Mouse (Mus musculus): ENCODE measurements around the gene Bach2. TPM values are rescaled to one million over a fixed set of nuclear protein-coding genes. Genes with fewer than 3 reads are reported as not detected.
A peak's percentile ranks its signal among the peaks of the same experiment; 100 is the strongest.

Gene Bach2
- polyA plus RNA-seq, 1 experiment from 2014 or later = 29.9 TPM

GRCm38 (mm10) chr4:32509832-32510612 lies 271.4 kb downstream of the Bach2 start:
- Histone ChIP-seq H3K4me3 (ENCODE audit: low read depth, low read length) (no peak overlapping the region), H3K9me3 (ENCODE audit: control insufficient read depth, low read length) (no peaks in the 10 kb centered on the region), H3K4me2 (ENCODE audit: low read depth) (no peak overlapping the region), H3K36me3 (ENCODE audit: control insufficient read depth, insufficient read depth, low read length) (no peaks in the 10 kb centered on the region), H3K4me1 (ENCODE audit: control insufficient read depth, insufficient read depth, low read length) (peaks cover 6% of the 10 kb centered on the region; the same call in 1 of the 2 replicates), H3K27ac (ENCODE audit: low read depth, low read length) (no peak overlapping the region), H3K9ac (ENCODE audit: low read length) (no peak overlapping the region), H3K27me3 (ENCODE audit: control insufficient read depth, insufficient read depth, low read length) (no peaks in the 10 kb centered on the region)
- WGBS = 84% methylated on average over 9 of the region's 9 CpGs
- DNase-seq (ENCODE audit: low spot score) = no peak
- no peak for ATAC-seq (ENCODE audit: insufficient read depth, low FRiP score, low TSS enrichment)

- Histone ChIP-seq H3K4me3 (ENCODE audit: low read depth, low read length) (no peak overlapping the region), H3K36me3 (ENCODE audit: control insufficient read depth, insufficient read depth, low read length) (no peaks in the 10 kb centered on the region), H3K9me3 (ENCODE audit: control insufficient read depth, low read length) (no peaks in the 10 kb centered on the region), H3K27me3 (ENCODE audit: control insufficient read depth, insufficient read depth, low read length) (no peaks in the 10 kb centered on the region), H3K9ac (ENCODE audit: low read length) (no peak overlapping the region), H3K27ac (ENCODE audit: low read depth, low read length) (no peak overlapping the region), H3K4me1 (ENCODE audit: control insufficient read depth, insufficient read depth, low read length) (peaks cover 6% of the 10 kb centered on the region; the same call in 1 of the 2 replicates), H3K4me2 (ENCODE audit: low read depth) (no peak overlapping the region)
- 81% methylated on average over 7 of the region's 7 CpGs for WGBS
- DNase-seq (ENCODE audit: low spot score) (no peak), ATAC-seq (ENCODE audit: insufficient read depth, low FRiP score, low TSS enrichment) (no peak)
Observed at GRCm38 (mm10) chr4:32510940-32511339, 272.3 kb downstream of the Bach2 start.

GRCm38 (mm10) chr4:32516126-32516525 lies 277.5 kb downstream of the Bach2 start:
- no peaks in the 10 kb centered on the region for H3K9me3 ChIP-seq (ENCODE audit: control insufficient read depth, low read length)
- no peak for ATAC-seq (ENCODE audit: insufficient read depth, low FRiP score, low TSS enrichment)
- no peak overlapping the region for H3K27ac ChIP-seq (ENCODE audit: low read depth, low read length)
- H3K27me3 ChIP-seq (ENCODE audit: control insufficient read depth, insufficient read depth, low read length) = no peaks in the 10 kb centered on the region
- 91% methylated on average over 8 of the region's 8 CpGs for WGBS
- no peak overlapping the region for H3K9ac ChIP-seq (ENCODE audit: low read length)
- no peaks in the 10 kb centered on the region for H3K36me3 ChIP-seq (ENCODE audit: control insufficient read depth, insufficient read depth, low read length)
- no peak overlapping the region for H3K4me2 ChIP-seq (ENCODE audit: low read depth)
- H3K4me3 ChIP-seq (ENCODE audit: low read depth, low read length) = no peak overlapping the region
- H3K4me1 ChIP-seq (ENCODE audit: control insufficient read depth, insufficient read depth, low read length) = peaks cover 6% of the 10 kb centered on the region; the same call in 1 of the 2 replicates
- DNase-seq (ENCODE audit: low spot score) = no peak

GRCm38 (mm10) chr4:32518842-32519578 lies 280.4 kb downstream of the Bach2 start:
- ATAC-seq (ENCODE audit: insufficient read depth, low FRiP score, low TSS enrichment) (no peak), DNase-seq (ENCODE audit: low spot score) (no peak)
- Histone ChIP-seq H3K36me3 (ENCODE audit: control insufficient read depth, insufficient read depth, low read length) (no peaks in the 10 kb centered on the region), H3K27ac (ENCODE audit: low read depth, low read length) (no peak overlapping the region), H3K27me3 (ENCODE audit: control insufficient read depth, insufficient read depth, low read length) (no peaks in the 10 kb centered on the region), H3K4me3 (ENCODE audit: low read depth, low read length) (no peak overlapping the region), H3K4me2 (ENCODE audit: low read depth) (no peak overlapping the region), H3K4me1 (ENCODE audit: control insufficient read depth, insufficient read depth, low read length) (peaks cover 10% of the 10 kb centered on the region; the same call in 1 of the 2 replicates), H3K9ac (ENCODE audit: low read length) (no peak overlapping the region), H3K9me3 (ENCODE audit: control insufficient read depth, low read length) (no peaks in the 10 kb centered on the region)
- WGBS = 63% methylated on average over 6 of the region's 6 CpGs

GRCm38 (mm10) chr4:32520628-32521360 lies 282.2 kb downstream of the Bach2 start:
- 44% methylated on average over 18 of the region's 18 CpGs for WGBS
- DNase-seq (ENCODE audit: low spot score) (peak; percentile 41), ATAC-seq (ENCODE audit: insufficient read depth, low FRiP score, low TSS enrichment) (no peak)
- Histone ChIP-seq H3K27me3 (ENCODE audit: control insufficient read depth, insufficient read depth, low read length) (no peaks in the 10 kb centered on the region), H3K4me1 (ENCODE audit: control insufficient read depth, insufficient read depth, low read length) (peaks cover 10% of the 10 kb centered on the region; the same call in 1 of the 2 replicates), H3K4me3 (ENCODE audit: low read depth, low read length) (no peak overlapping the region), H3K36me3 (ENCODE audit: control insufficient read depth, insufficient read depth, low read length) (no peaks in the 10 kb centered on the region), H3K9me3 (ENCODE audit: control insufficient read depth, low read length) (no peaks in the 10 kb centered on the region), H3K9ac (ENCODE audit: low read length) (no peak overlapping the region), H3K27ac (ENCODE audit: low read depth, low read length) (0 out of 2 replicates have a peak overlapping the region, but pooled peaks have one; percentile 20), H3K4me2 (ENCODE audit: low read depth) (no peak overlapping the region)

- Histone ChIP-seq H3K4me2 (ENCODE audit: low read depth) (no peak overlapping the region), H3K27me3 (ENCODE audit: control insufficient read depth, insufficient read depth, low read length) (no peaks in the 10 kb centered on the region), H3K9ac (ENCODE audit: low read length) (no peak overlapping the region), H3K27ac (ENCODE audit: low read depth, low read length) (no peak overlapping the region), H3K9me3 (ENCODE audit: control insufficient read depth, low read length) (no peaks in the 10 kb centered on the region), H3K4me3 (ENCODE audit: low read depth, low read length) (no peak overlapping the region), H3K4me1 (ENCODE audit: control insufficient read depth, insufficient read depth, low read length) (peaks cover 11% of the 10 kb centered on the region), H3K36me3 (ENCODE audit: control insufficient read depth, insufficient read depth, low read length) (no peaks in the 10 kb centered on the region)
- ATAC-seq (ENCODE audit: insufficient read depth, low FRiP score, low TSS enrichment) = no peak
- WGBS = 64% methylated on average over 6 of the region's 6 CpGs
- no peak for DNase-seq (ENCODE audit: low spot score)
Observed at GRCm38 (mm10) chr4:32521361-32521740, 282.7 kb downstream of the Bach2 start.

- no peak for ATAC-seq (ENCODE audit: insufficient read depth, low FRiP score, low TSS enrichment)
- Histone ChIP-seq H3K4me2 (ENCODE audit: low read depth) (no peak overlapping the region), H3K4me1 (ENCODE audit: control insufficient read depth, insufficient read depth, low read length) (peaks cover 14% of the 10 kb centered on the region), H3K9ac (ENCODE audit: low read length) (no peak overlapping the region), H3K4me3 (ENCODE audit: low read depth, low read length) (no peak overlapping the region), H3K9me3 (ENCODE audit: control insufficient read depth, low read length) (no peaks in the 10 kb centered on the region), H3K27me3 (ENCODE audit: control insufficient read depth, insufficient read depth, low read length) (no peaks in the 10 kb centered on the region), H3K27ac (ENCODE audit: low read depth, low read length) (no peak overlapping the region), H3K36me3 (ENCODE audit: control insufficient read depth, insufficient read depth, low read length) (no peaks in the 10 kb centered on the region)
- DNase-seq (ENCODE audit: low spot score) = no peak
- WGBS = 75% methylated on average over 2 of the region's 2 CpGs
Observed at GRCm38 (mm10) chr4:32522013-32522412, 283.4 kb downstream of the Bach2 start.

GRCm38 (mm10) chr4:32524282-32524681 lies 285.7 kb downstream of the Bach2 start:
- H3K36me3 ChIP-seq (ENCODE audit: control insufficient read depth, insufficient read depth, low read length) = no peaks in the 10 kb centered on the region
- H3K9me3 ChIP-seq (ENCODE audit: control insufficient read depth, low read length) = no peaks in the 10 kb centered on the region
- DNase-seq (ENCODE audit: low spot score) (no peak), ATAC-seq (ENCODE audit: insufficient read depth, low FRiP score, low TSS enrichment) (no peak)
- peaks cover 24% of the 10 kb centered on the region for H3K4me1 ChIP-seq (ENCODE audit: control insufficient read depth, insufficient read depth, low read length)
- H3K4me3 ChIP-seq (ENCODE audit: low read depth, low read length) = no peak overlapping the region
- H3K27ac ChIP-seq (ENCODE audit: low read depth, low read length) = no peak overlapping the region
- no peaks in the 10 kb centered on the region for H3K27me3 ChIP-seq (ENCODE audit: control insufficient read depth, insufficient read depth, low read length)
- WGBS = 42% methylated on average over 2 of the region's 2 CpGs
- no peak overlapping the region for H3K4me2 ChIP-seq (ENCODE audit: low read depth)
- no peak overlapping the region for H3K9ac ChIP-seq (ENCODE audit: low read length)

Measured in neural tube, embryonic 11.5 days (tissue).